Mouse (Mus musculus): ENCODE measurements around the gene Rfwd3. TPM values are rescaled to one million over a fixed set of nuclear protein-coding genes. Genes with fewer than 3 reads are reported as not detected.

Rfwd3 gene
- polyA plus RNA-seq, 1 experiment, result 25.5 TPM

GRCm38 (mm10) chr8:111233730-111234129 lies 66.3 kb downstream of the Rfwd3 start:
- TF ChIP-seq POLR2A (IDR thresholded peaks at IDR 0.05; ENCODE audit: control insufficient read depth, low read depth, low read length), result no peak
- Histone ChIP-seq H3K27me3 (ENCODE audit: control insufficient read depth, insufficient read depth, low read length) (no peaks in the 10 kb centered on the region), H3K27ac (ENCODE audit: control insufficient read depth, insufficient read depth, low read depth, low read length) (no peak overlapping the region), H3K4me3 (ENCODE audit: control insufficient read depth, low read depth, low read length) (no peak overlapping the region), H3K4me1 (ENCODE audit: control insufficient read depth, insufficient read depth, low read length) (peaks cover 3% of the 10 kb centered on the region; the same call in 1 of the 2 replicates), H3K36me3 (ENCODE audit: control insufficient read depth, insufficient read depth, low read length) (no peaks in the 10 kb centered on the region)

- TF ChIP-seq POLR2A (IDR thresholded peaks at IDR 0.05; ENCODE audit: control insufficient read depth, low read depth, low read length) (no peak), CTCF (IDR thresholded peaks at IDR 0.05; ENCODE audit: control insufficient read depth, insufficient read depth, insufficient replicate concordance, low read depth, low read length) (no peak)
- Histone ChIP-seq H3K27me3 (ENCODE audit: control insufficient read depth, insufficient read depth, low read length) (no peaks in the 10 kb centered on the region), H3K4me3 (ENCODE audit: control insufficient read depth, low read depth, low read length) (no peak overlapping the region), H3K4me1 (ENCODE audit: control insufficient read depth, insufficient read depth, low read length) (no peaks in the 10 kb centered on the region), H3K36me3 (ENCODE audit: control insufficient read depth, insufficient read depth, low read length) (no peaks in the 10 kb centered on the region), H3K27ac (ENCODE audit: control insufficient read depth, insufficient read depth, low read depth, low read length) (no peak overlapping the region)
Measured at GRCm38 (mm10) chr8:111224153-111224552, 75.9 kb downstream of the Rfwd3 start.

Other genes starting within 250 kb of the Rfwd3 start
- not detected in 2 replicates for gene Exosc6, start 243.9 kb downstream of the Rfwd3 start, polyA plus RNA-seq (2012; rRNA removed)
- gene Clec18a, start 207.8 kb downstream of the Rfwd3 start, polyA plus RNA-seq (2012; rRNA removed), result 0.70 and 0.72 TPM in 2 replicates
- gene Pdpr, start 205.6 kb downstream of the Rfwd3 start, polyA plus RNA-seq (2012; rRNA removed), result 12.2 and 13.1 TPM in 2 replicates
- gene Glg1, start 41.0 kb downstream of the Rfwd3 start, polyA plus RNA-seq (2012; rRNA removed), result 11.1 and 13.4 TPM in 2 replicates
- 2.9 and 3.9 TPM in 2 replicates for gene Mlkl, start 38.0 kb upstream of the Rfwd3 start, polyA plus RNA-seq (2012; rRNA removed)
- gene Fa2h, start 93.6 kb upstream of the Rfwd3 start, polyA plus RNA-seq (2012; rRNA removed), result 100 and 111 TPM in 2 replicates
- 5.4 and 5.8 TPM in 2 replicates for gene Wdr59, start 221.9 kb upstream of the Rfwd3 start, polyA plus RNA-seq (2012; rRNA removed)
- 95.0 and 99.3 TPM in 2 replicates for gene Znrf1, start 235.9 kb upstream of the Rfwd3 start, polyA plus RNA-seq (2012; rRNA removed)